Mouse (Mus musculus) limb, embryonic 15.5 days (tissue): ENCODE data around the gene Enkd1. TPM values are rescaled to one million over a fixed set of nuclear protein-coding genes. Genes with fewer than 3 reads are reported as not detected.

Experiments
- ATAC-seq: fragments of 200-750 bp; cut with Nextera tagmentation; 2 replicates; pipeline ENCODE4 v1.8.0; 2017; ENCODE audit warnings: low read depth, moderate TSS enrichment; ENCODE audit not compliant: insufficient number of reproducible peaks, low FRiP score, low TSS enrichment
- H3K27ac ChIP-seq: fragments of 300-500 bp; sonication (generic); 2 replicates; pipeline ENCODE4 v1.5.1; 2015; ENCODE audit warnings: moderate library complexity, mild to moderate bottlenecking, inconsistent platforms
- H3K27me3 ChIP-seq: fragments of 300-500 bp; sonication (generic); 2 replicates; pipeline ENCODE4 v1.6.1; 2015; ENCODE audit warnings: inconsistent platforms
- H3K36me3 ChIP-seq: fragments of 300-500 bp; sonication (generic); 2 replicates; pipeline ENCODE4 v1.6.1; 2015; ENCODE audit warnings: inconsistent platforms
- H3K4me1 ChIP-seq: fragments of 300-500 bp; sonication (generic); 2 replicates; pipeline ENCODE4 v1.6.1; 2015; ENCODE audit warnings: inconsistent platforms
- H3K4me2 ChIP-seq: fragments of 300-500 bp; sonication (generic); 2 replicates; pipeline ENCODE4 v1.6.1; 2015; ENCODE audit warnings: mild to moderate bottlenecking, inconsistent platforms
- H3K4me3 ChIP-seq: fragments of 300-500 bp; sonication (generic); 2 replicates; pipeline ENCODE4 v1.5.1; 2015; ENCODE audit warnings: mild to moderate bottlenecking, inconsistent platforms
- H3K9ac ChIP-seq: fragments of 300-500 bp; sonication (generic); 2 replicates; pipeline ENCODE4 v1.6.1; 2015; ENCODE audit warnings: inconsistent platforms
- H3K9me3 ChIP-seq: fragments of 300-500 bp; sonication (generic); 2 replicates; pipeline ENCODE4 v1.6.1; 2016; ENCODE audit warnings: inconsistent platforms
- WGBS: fragments of 180-500 bp; shearing (Covaris S2); methylation state at CpG from one replicate; pipeline ENCODE4 v1.1.7; 2015; 5-methylcytosine and 5-hydroxymethylcytosine counted together
- polyA plus RNA-seq: library from polyadenylated mRNA; unstranded; fragments of >200 nt; fragmentation: Nextera tagmentation; extraction: Ambion mirVana; gene quantifications from 2 replicates; pipeline ENCODE4 v1.2.1, GENCODE M21; 2015

Enkd1 gene
- polyA plus RNA-seq, 1 experiment from 2014 or later, result 21.7 TPM

DNA sequence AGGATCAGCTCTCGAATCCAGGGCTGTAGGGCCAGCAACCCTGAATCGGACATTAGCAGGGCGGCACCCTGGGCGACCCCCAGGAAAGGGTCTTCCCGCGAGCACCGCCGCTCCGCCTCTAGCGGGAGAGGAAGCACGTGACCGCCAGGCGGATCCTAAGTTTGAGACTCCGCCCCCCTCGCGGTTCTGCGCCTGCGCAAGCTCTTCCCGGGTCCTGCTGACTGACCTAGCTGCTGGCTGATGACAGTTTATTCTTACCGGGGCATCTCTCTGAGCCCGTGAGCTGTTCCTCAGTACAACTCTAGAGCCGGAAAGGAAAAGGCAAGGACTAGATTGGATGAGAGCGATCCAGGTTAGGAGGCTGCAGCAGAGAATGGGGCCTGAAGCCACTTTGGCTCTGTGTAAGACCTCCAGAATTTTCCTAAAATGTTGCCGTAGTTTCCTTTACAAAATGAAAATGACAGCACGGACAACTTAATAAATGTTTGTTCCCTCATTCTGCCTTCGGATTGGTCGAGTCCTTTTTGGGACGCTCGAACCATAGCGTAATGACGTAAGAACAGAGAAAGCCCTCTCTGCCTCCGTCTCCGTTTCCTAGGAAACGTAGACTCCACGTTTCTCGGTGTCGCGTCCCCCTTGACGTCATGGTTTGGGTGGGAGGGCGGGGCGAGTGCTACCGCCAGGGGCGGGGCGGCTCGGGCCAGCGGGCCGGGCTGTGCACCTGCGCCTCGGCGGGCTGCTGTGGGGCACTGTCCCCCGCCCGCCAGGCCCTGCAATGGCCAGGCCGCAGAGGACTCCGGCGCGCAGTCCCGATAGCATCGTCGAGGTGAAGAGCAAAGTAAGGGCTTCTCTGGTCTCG lies 6.8 kb downstream of the Enkd1 start, which contains the start of the genes Acd and Pard6a:
Gene Acd (minus strand): TSS at position 137 of the 859 bp plus-strand sequence.
Gene Pard6a (plus strand): TSS at position 183 of the 859 bp plus-strand sequence.
- under 1% methylated on average over 60 of the region's 60 CpGs for WGBS
- ATAC-seq, result peak; percentile 66

DNA sequence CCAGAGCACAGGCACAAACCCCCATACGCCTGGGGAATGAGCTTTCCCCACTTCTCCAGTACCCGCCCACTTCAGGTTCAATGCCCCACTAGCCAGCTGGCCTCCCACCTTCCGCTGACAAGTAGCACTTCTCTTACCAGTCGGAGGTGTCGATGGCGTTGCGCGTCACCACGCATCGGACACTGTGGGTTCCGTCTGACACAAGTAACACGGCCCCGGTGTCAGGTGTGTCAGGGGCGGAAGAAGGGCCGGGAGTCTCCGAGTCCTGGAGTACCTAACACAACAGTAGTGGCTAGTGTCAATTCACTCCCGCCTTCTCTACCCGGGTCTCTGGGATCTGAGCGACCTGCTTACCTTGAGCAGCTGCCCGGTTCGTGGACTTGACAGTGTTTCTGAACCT lies 7.4 kb downstream of the Enkd1 start:
- no peaks in the 10 kb centered on the region for H3K27me3 ChIP-seq
- H3K36me3 ChIP-seq, result peaks cover 51% of the 10 kb centered on the region
- ATAC-seq, result peak; percentile 28
- 0% methylated on average over 21 of the region's 21 CpGs for WGBS
- H3K4me2 ChIP-seq, result peak overlapping the region; percentile 92
- H3K4me3 ChIP-seq, result peak overlapping the region; percentile 65
- peak overlapping the region; percentile 96 for H3K27ac ChIP-seq
- H3K9me3 ChIP-seq, result no peaks in the 10 kb centered on the region
- peaks cover 22% of the 10 kb centered on the region for H3K4me1 ChIP-seq
- peak overlapping the region; percentile 54 for H3K9ac ChIP-seq

More for the DNA sequence above, 6.8 kb downstream of the Enkd1 start, which contains the start of the genes Acd and Pard6a:
- peak within 1 kb of the TSS; percentile 96 for H3K27ac ChIP-seq
- no peaks in the 10 kb centered on the region for H3K27me3 ChIP-seq
- H3K36me3 ChIP-seq, result peaks cover 51% of the 10 kb centered on the region
- peaks cover 24% of the 10 kb centered on the region for H3K4me1 ChIP-seq
- H3K4me3 ChIP-seq, result peak within 1 kb of the TSS; percentile 65
- no peaks in the 10 kb centered on the region for H3K9me3 ChIP-seq
- H3K9ac ChIP-seq, result peak within 1 kb of the TSS; percentile 54
- H3K4me2 ChIP-seq, result peak within 1 kb of the TSS; percentile 92

DNA sequence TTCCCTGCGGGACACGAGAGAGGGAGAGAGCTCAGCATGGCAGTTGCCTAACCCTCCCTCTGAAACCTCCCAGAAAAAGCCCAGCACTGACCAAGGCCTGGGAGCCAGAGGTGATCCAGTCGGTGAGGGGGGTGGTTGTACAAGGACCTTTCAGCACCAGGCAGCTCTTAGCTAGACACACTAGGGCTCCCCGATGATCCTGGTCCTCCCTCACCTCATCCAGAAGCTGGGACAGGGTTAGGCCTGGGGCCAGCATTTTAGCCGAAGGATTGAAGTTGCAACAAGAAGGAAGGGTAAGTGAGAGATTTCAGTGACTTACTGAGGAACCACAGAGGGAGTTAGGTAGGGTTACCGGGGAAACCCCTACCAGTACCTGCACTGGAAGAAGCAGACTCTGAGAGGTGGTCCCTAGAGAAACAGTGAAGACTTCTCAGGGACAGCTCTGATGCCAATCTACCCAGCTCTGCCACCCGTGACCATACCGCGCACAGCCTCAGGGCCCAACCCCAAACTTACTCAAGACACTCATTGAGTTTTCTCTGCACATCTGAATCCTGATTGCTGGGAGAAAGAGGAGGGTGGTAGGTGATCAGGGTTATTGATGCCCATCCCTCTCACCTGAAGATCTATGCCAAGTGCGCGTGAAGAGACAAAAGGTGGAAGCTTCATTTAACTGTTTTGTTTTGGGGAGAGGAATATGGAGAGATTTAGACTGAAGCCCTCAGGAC lies 8.4 kb downstream of the Enkd1 start:
- Histone ChIP-seq H3K9me3 (no peaks in the 10 kb centered on the region), H3K27ac (no peak overlapping the region), H3K4me2 (peak overlapping the region; percentile 92), H3K36me3 (peaks cover 47% of the 10 kb centered on the region), H3K4me3 (peak overlapping the region; percentile 65), H3K27me3 (0 out of 2 replicates have a peak, but pooled peaks cover 9% of the 10 kb centered on the region), H3K4me1 (peaks cover 22% of the 10 kb centered on the region), H3K9ac (peak overlapping the region; percentile 54; the same call in 1 of the 2 replicates)
- 86% methylated on average over 11 of the region's 11 CpGs for WGBS
- no peak for ATAC-seq

GRCm38 (mm10) chr8:105698734-105699133 lies 9.3 kb downstream of the Enkd1 start:
- H3K9ac ChIP-seq, result no peak overlapping the region
- peaks cover 38% of the 10 kb centered on the region for H3K36me3 ChIP-seq
- H3K4me1 ChIP-seq, result peaks cover 30% of the 10 kb centered on the region
- H3K4me3 ChIP-seq, result no peak overlapping the region
- no peaks in the 10 kb centered on the region for H3K9me3 ChIP-seq
- peaks cover 16% of the 10 kb centered on the region; the same call in 1 of the 2 replicates for H3K27me3 ChIP-seq
- no peak overlapping the region for H3K4me2 ChIP-seq
- ATAC-seq, result no peak
- WGBS, result 81% methylated on average over 5 of the region's 5 CpGs
- no peak overlapping the region for H3K27ac ChIP-seq

DNA sequence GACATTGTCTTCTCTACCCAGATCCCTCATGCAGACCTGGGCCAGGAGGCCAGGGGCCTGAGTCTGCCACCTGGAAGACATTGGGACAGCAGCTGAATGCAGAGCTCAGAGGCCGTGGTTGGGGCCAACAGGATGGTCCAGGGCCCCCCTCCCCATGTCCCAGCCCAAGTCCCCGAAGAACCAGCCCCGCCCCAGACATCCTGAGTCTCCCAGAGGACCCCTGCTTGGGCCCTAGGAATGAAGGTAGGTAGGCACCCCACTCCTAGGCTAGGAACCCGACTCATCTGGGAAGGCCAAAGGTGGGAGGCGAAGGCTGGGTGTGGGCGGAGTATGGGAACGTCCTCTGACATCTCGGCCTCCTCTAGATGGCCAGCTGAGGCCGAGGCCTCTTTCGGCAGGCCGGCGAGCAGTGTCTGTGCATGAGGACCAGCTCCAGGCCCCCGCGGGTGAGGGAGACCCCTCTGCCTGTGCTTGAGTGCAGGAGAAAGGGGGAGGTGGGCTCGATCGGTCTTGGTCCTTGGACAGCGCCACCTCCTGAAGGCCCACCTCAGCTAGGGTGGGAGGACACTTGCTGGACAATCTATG lies 10.7 kb downstream of the Enkd1 start:
- no peak overlapping the region for H3K4me2 ChIP-seq
- H3K9ac ChIP-seq, result no peak overlapping the region
- no peaks in the 10 kb centered on the region for H3K9me3 ChIP-seq
- H3K27ac ChIP-seq, result no peak overlapping the region
- peaks cover 16% of the 10 kb centered on the region; the same call in 1 of the 2 replicates for H3K27me3 ChIP-seq
- H3K36me3 ChIP-seq, result peaks cover 26% of the 10 kb centered on the region
- H3K4me1 ChIP-seq, result peaks cover 32% of the 10 kb centered on the region
- no peak for ATAC-seq
- H3K4me3 ChIP-seq, result no peak overlapping the region
- 90% methylated on average over 17 of the region's 17 CpGs for WGBS

- H3K4me2 ChIP-seq, result no peak overlapping the region
- no peak overlapping the region for H3K9ac ChIP-seq
- no peak overlapping the region for H3K27ac ChIP-seq
- H3K9me3 ChIP-seq, result no peaks in the 10 kb centered on the region
- WGBS, result 78% methylated on average over 30 of the region's 30 CpGs
- peaks cover 20% of the 10 kb centered on the region for H3K4me1 ChIP-seq
- H3K4me3 ChIP-seq, result no peak overlapping the region
- no peak for ATAC-seq
- peaks cover 26% of the 10 kb centered on the region for H3K36me3 ChIP-seq
- peaks cover 16% of the 10 kb centered on the region; the same call in 1 of the 2 replicates for H3K27me3 ChIP-seq
Observed at GRCm38 (mm10) chr8:105695080-105695780, 12.8 kb downstream of the Enkd1 start.

- Histone ChIP-seq H3K9ac (peak overlapping the region; percentile 37; the same call in 1 of the 2 replicates), H3K27ac (no peak overlapping the region), H3K9me3 (no peaks in the 10 kb centered on the region), H3K4me2 (peak overlapping the region; percentile 97), H3K4me1 (peaks cover 12% of the 10 kb centered on the region), H3K27me3 (peaks cover 16% of the 10 kb centered on the region), H3K4me3 (peak overlapping the region; percentile 46), H3K36me3 (peaks cover 22% of the 10 kb centered on the region)
- 9% methylated on average over 39 of the region's 40 CpGs for WGBS
- ATAC-seq, result 0 out of 2 replicates have a peak, but pooled peaks have one; percentile 4
Observed at GRCm38 (mm10) chr8:105694051-105694799, 13.8 kb downstream of the Enkd1 start.

GRCm38 (mm10) chr8:105693648-105694047 lies 14.4 kb downstream of the Enkd1 start:
- peak; percentile 59; the same call in 1 of the 2 replicates for ATAC-seq
- Histone ChIP-seq H3K9me3 (no peaks in the 10 kb centered on the region), H3K4me1 (peaks cover 12% of the 10 kb centered on the region), H3K27me3 (peaks cover 16% of the 10 kb centered on the region), H3K4me2 (peak overlapping the region; percentile 97), H3K27ac (no peak overlapping the region), H3K9ac (peak overlapping the region; percentile 37; the same call in 1 of the 2 replicates), H3K4me3 (peak overlapping the region; percentile 46), H3K36me3 (peaks cover 19% of the 10 kb centered on the region)
- 3% methylated on average over 30 of the region's 30 CpGs for WGBS

DNA sequence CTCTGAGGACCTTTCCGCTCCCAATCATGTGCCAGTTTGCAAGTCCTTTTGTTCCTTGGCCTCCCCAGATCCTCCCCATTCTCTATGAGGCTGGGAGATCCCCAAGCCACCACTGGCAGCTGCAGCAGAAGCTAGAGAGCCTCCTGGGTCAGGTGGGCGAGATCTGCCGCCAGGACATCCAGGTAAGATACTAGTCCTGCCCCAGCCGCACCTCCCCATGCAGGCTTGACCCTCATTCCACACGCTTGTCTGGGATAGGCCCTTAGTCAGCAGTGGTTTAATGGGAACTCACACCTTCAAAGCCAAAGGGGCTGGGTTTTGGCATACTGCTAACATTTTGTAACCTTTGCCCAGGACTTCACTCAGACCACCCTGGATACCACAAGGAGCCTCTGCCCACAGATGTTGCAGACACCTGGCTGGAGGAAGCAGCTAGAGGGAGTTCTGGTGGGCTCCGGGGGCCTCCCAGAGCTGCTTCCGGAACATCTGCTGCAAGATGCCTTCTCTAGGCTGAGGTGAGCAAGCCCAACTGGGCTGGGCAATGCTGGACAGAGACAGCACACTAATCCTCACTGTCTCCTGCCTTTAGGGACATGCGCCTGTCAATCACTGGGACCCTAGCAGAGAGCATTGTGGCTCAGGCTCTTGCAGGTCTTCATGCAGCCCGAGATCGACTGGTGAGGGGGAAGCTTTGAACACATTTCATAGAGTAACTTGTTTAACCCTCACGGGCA lies 15.4 kb downstream of the Enkd1 start:
- peaks cover 12% of the 10 kb centered on the region for H3K4me1 ChIP-seq
- H3K4me2 ChIP-seq, result no peak overlapping the region
- H3K4me3 ChIP-seq, result no peak overlapping the region
- ATAC-seq, result no peak
- no peaks in the 10 kb centered on the region for H3K9me3 ChIP-seq
- no peak overlapping the region for H3K9ac ChIP-seq
- no peak overlapping the region for H3K27ac ChIP-seq
- peaks cover 9% of the 10 kb centered on the region for H3K36me3 ChIP-seq
- 93% methylated on average over 11 of the region's 11 CpGs for WGBS
- peaks cover 16% of the 10 kb centered on the region for H3K27me3 ChIP-seq

DNA sequence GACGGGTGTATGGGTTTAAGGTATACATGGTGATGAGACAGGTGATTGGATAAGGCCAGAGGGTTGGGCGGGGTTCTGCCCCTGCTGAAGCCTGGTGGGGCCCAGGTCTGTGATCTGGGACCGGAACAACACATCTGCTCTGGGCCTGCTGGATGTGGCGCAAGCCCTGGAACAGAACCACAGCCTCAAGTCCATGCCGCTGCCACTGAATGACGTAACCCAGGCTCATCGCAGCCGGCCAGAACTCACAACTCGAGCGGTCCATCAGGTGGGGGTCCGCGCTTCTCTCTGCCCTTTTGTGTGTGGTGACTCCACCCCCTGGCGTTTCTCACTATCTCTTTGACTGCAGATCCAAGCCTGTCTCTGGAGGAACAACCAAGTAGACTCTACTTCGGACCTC lies 17.0 kb downstream of the Enkd1 start:
- Histone ChIP-seq H3K4me1 (peaks cover 14% of the 10 kb centered on the region), H3K27me3 (peaks cover 16% of the 10 kb centered on the region), H3K9me3 (no peaks in the 10 kb centered on the region), H3K4me3 (no peak overlapping the region), H3K36me3 (no peaks in the 10 kb centered on the region), H3K4me2 (no peak overlapping the region), H3K27ac (no peak overlapping the region), H3K9ac (no peak overlapping the region)
- 74% methylated on average over 14 of the region's 14 CpGs for WGBS
- ATAC-seq, result no peak
